Mouse (Mus musculus) heart, embryonic 16.5 days (tissue): ENCODE data around the gene Traf3ip1. TPM values are rescaled to one million over a fixed set of nuclear protein-coding genes. Genes with fewer than 3 reads are reported as not detected.

Source experiments
- ATAC-seq: fragments of 200-750 bp; cut with Nextera tagmentation; replicated peaks from 2 replicates; pipeline ENCODE4 v1.8.0; 2017; ENCODE audit warnings: moderate number of reproducible peaks; ENCODE audit not compliant: insufficient read depth, low FRiP score; ENCODE audit errors: extremely low read depth
- H3K27ac ChIP-seq: fragments of 300-500 bp; sonication (generic); 2 replicates; pipeline ENCODE4 v1.5.1; 2014; ENCODE audit warnings: mild to moderate bottlenecking, low read length, control low read depth, moderate library complexity
- H3K27me3 ChIP-seq: fragments of 300-500 bp; sonication (generic); 2 replicates; pipeline ENCODE4 v1.6.1; 2014; ENCODE audit warnings: low read length, mixed read lengths; ENCODE audit not compliant: control insufficient read depth, insufficient read depth
- H3K36me3 ChIP-seq: fragments of 300-500 bp; sonication (generic); 2 replicates; pipeline ENCODE4 v1.6.1; 2014; ENCODE audit not compliant: control insufficient read depth, insufficient read depth
- H3K4me1 ChIP-seq: fragments of 300-500 bp; sonication (generic); 2 replicates; pipeline ENCODE4 v1.6.1; 2014; ENCODE audit warnings: low read length, mixed read lengths; ENCODE audit not compliant: control insufficient read depth, insufficient read depth
- H3K4me2 ChIP-seq: fragments of 300-500 bp; sonication (generic); 2 replicates; pipeline ENCODE4 v1.6.1; 2014; ENCODE audit warnings: low read depth, mild to moderate bottlenecking, control low read depth, low read length
- H3K4me3 ChIP-seq: fragments of 300-500 bp; sonication (generic); 2 replicates; pipeline ENCODE4 v1.5.1; 2014; ENCODE audit warnings: mild to moderate bottlenecking, control low read depth, low read length
- H3K9ac ChIP-seq: fragments of 300-500 bp; sonication (generic); 2 replicates; pipeline ENCODE4 v1.6.1; 2014; ENCODE audit warnings: low read length, control low read depth
- H3K9me3 ChIP-seq: fragments of 300-500 bp; sonication (generic); replicated peaks from 2 replicates; pipeline ENCODE4 v1.6.1; 2016; ENCODE audit warnings: low read length; ENCODE audit not compliant: control insufficient read depth
- WGBS: fragments of 180-500 bp; shearing (Covaris S2); extraction: QIAGEN DNeasy Blood & Tissue Kit; methylation state at CpG from one replicate; pipeline ENCODE4 v1.1.7; 2014; 5-methylcytosine and 5-hydroxymethylcytosine counted together
- polyA plus RNA-seq: library from polyadenylated mRNA; unstranded; fragments of >200 nt; fragmentation: Nextera tagmentation; extraction: Ambion mirVana; gene quantifications from 2 replicates; pipeline ENCODE4 v1.2.1, GENCODE M21; 2015

Gene Traf3ip1
- polyA plus RNA-seq = 5.5 and 5.7 TPM in 2 replicates

DNA sequence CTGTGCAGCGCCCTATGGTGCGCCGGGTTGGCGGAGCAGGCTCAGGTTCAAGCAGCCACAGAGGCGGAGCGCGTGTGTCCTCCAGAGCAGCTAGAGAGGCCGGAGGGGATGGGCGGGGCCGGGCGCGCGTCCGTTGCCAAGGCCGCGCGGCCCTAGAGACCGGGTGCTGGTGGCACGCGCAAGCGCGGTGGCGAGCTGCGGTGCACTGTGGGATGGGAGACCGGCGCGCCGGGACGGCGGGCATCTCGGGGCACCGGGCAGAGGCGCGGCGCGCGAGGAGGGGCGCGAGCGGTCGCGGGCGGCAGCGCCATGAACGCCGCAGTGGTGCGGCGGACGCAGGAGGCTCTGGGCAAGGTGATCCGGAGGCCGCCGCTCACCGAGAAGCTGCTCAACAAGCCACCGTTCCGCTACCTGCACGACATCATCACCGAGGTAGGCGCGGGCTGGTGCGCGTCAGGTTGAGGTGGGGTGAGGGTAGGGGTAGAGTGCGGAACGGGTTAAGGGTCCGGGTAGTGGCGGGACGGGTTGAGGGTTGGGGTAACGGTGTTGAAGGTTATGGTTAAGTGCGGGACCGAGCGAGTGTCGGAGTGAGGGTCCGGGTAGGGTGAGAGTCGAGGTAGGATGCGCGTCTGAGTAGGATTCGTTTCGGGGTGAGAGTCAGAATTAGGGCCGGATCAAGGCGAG lies at the start of gene Traf3ip1:
Gene Traf3ip1 (plus strand): TSS at position 191 of the 684 bp plus-strand sequence.
- peak; percentile 98 for ATAC-seq
- H3K27ac ChIP-seq = no peak within 1 kb of the TSS
- under 1% methylated on average over 79 of the region's 79 CpGs for WGBS

DNA sequence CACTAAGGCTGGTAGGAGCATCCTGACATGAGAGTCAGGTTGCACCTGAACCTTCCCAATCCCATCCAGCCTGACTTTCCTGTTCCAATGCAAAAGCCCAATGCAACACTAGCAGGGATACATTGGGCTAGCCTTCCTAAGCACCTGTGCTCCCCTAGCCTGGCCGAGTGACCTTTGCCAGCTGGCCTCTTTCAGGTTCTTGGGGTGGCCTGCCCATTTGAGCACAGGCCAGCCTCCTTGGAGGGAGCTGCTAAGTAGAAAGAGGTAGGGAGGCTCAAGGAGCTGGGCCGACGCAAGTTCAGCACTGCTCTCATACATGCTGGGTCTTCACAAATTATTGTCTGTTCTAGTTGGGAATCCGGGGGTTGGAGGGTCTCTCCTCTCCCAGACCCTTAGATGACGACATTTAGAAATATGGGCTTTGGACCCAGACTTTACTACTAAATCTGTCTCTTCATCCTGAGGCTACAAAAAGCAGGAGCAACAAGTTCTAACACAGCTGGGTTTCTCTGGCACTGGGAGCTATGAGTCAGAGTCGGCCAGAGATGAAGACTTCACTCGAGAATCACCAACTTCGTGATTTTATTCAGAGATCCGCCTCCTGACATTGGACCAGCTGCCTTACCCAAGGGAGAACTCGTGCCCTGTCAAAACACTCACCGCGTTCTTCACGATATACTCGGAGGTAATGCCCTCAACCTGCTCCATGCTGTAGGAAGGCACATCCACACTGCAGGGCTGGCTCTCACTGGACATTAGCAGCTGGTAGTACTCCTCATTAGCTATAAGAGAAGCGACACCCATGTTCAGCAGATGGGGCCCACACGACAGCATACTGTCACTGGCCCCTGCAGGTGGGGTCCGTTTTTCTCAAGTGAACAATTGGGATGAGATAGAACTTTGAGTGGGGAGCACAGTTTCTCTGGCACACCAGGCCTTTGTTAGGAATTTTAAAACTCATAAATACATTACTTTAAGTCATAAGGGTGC lies 49.3 kb upstream of the Traf3ip1 start:
- peaks cover 23% of the 10 kb centered on the region for H3K36me3 ChIP-seq
- peaks cover 34% of the 10 kb centered on the region for H3K4me1 ChIP-seq
- H3K27ac ChIP-seq = peak overlapping the region; percentile 88
- H3K4me3 ChIP-seq = no peak overlapping the region
- no peak for ATAC-seq
- peaks cover 6% of the 10 kb centered on the region for H3K9me3 ChIP-seq
- H3K4me2 ChIP-seq = no peak overlapping the region
- H3K27me3 ChIP-seq = no peaks in the 10 kb centered on the region
- peak overlapping the region; percentile 37; the same call in 1 of the 2 replicates for H3K9ac ChIP-seq
- 87% methylated on average over 17 of the region's 17 CpGs for WGBS

More for the DNA sequence above, at the start of gene Traf3ip1:
- H3K4me3 ChIP-seq = peak within 1 kb of the TSS; percentile 82
- H3K9me3 ChIP-seq = no peaks in the 10 kb centered on the region
- H3K9ac ChIP-seq = peak within 1 kb of the TSS; percentile 89
- peaks cover 8% of the 10 kb centered on the region for H3K4me1 ChIP-seq
- no peaks in the 10 kb centered on the region for H3K36me3 ChIP-seq
- no peaks in the 10 kb centered on the region for H3K27me3 ChIP-seq
- peak within 1 kb of the TSS; percentile 96 for H3K4me2 ChIP-seq

DNA sequence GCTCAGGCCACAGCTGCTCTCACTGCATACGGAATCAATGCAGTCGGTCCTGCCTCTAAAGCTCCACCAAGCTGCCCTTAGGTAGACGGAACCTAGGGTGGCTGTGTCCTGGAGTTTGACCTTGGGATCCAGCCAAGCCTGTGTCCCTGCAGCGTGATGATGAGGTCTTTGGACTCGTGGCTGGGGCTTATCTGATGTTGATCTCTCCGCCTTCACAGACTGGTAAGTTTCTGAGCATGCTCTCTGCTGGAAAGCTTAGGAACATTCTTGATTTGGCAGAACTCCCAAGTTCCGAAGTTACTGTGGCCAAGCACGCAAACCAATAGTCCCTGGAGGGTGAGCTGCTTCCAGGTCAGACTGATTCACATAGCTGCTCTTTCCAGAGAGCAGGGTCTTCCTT lies 48.4 kb upstream of the Traf3ip1 start:
- 17% methylated on average over 8 of the region's 8 CpGs for WGBS
- Histone ChIP-seq H3K27me3 (no peaks in the 10 kb centered on the region), H3K36me3 (peaks cover 20% of the 10 kb centered on the region), H3K4me1 (peaks cover 38% of the 10 kb centered on the region), H3K9me3 (peaks cover 6% of the 10 kb centered on the region), H3K9ac (peak overlapping the region; percentile 38), H3K4me3 (no peak overlapping the region), H3K27ac (peak overlapping the region; percentile 88), H3K4me2 (no peak overlapping the region)
- peak; percentile 49 for ATAC-seq

DNA sequence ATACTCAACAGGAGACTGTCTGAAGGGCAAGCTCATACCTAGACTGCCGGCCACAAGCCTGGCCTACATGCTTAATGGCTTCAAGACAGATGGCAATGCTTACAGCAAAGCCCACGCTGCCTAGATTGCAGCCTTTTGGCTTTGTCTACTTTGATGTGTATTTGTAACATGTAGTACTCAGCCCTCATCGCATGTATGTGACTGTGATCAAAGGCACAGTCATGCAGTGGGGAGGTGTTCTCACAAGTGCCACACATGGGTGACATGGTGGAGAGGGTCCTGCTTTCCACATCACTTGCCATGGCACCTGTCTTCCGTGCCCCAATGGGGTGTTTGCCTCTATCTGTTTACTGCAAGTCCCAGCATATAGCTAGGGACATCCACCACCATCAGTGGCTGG lies 47.9 kb upstream of the Traf3ip1 start:
- peaks cover 6% of the 10 kb centered on the region for H3K9me3 ChIP-seq
- ATAC-seq = no peak
- no peak overlapping the region for H3K4me3 ChIP-seq
- peak overlapping the region; percentile 88 for H3K27ac ChIP-seq
- peaks cover 42% of the 10 kb centered on the region for H3K4me1 ChIP-seq
- peak overlapping the region; percentile 38; the same call in 1 of the 2 replicates for H3K9ac ChIP-seq
- H3K4me2 ChIP-seq = no peak overlapping the region
- WGBS = 74% methylated on average over 4 of the region's 4 CpGs
- peaks cover 20% of the 10 kb centered on the region for H3K36me3 ChIP-seq
- no peaks in the 10 kb centered on the region for H3K27me3 ChIP-seq

DNA sequence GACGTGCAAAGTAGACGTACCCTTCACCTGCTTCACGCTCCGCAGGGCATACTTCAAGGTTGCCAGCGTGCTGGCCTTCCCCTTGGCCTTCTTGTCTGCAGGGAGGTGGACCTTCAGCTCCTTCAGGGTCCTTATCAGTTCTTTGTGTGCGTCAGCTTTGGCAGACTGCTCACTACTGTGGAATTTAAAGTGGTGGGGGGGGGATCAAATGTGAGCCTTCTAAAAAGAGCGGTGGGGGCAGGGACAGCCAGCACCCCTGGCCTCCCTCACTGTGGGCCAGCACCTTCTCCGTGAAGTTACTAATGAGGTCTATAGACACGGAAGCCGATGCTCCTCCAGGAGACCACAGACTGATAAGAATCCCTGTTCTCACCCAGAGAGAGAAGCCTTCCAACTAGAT lies 45.8 kb upstream of the Traf3ip1 start:
- no peak overlapping the region for H3K4me2 ChIP-seq
- H3K4me3 ChIP-seq = no peak overlapping the region
- peaks cover 6% of the 10 kb centered on the region for H3K9me3 ChIP-seq
- peaks cover 47% of the 10 kb centered on the region for H3K4me1 ChIP-seq
- peak; percentile 81 for ATAC-seq
- H3K9ac ChIP-seq = peak overlapping the region; percentile 39
- H3K36me3 ChIP-seq = peaks cover 12% of the 10 kb centered on the region
- no peaks in the 10 kb centered on the region for H3K27me3 ChIP-seq
- WGBS = 27% methylated on average over 10 of the region's 10 CpGs
- H3K27ac ChIP-seq = peak overlapping the region; percentile 76

DNA sequence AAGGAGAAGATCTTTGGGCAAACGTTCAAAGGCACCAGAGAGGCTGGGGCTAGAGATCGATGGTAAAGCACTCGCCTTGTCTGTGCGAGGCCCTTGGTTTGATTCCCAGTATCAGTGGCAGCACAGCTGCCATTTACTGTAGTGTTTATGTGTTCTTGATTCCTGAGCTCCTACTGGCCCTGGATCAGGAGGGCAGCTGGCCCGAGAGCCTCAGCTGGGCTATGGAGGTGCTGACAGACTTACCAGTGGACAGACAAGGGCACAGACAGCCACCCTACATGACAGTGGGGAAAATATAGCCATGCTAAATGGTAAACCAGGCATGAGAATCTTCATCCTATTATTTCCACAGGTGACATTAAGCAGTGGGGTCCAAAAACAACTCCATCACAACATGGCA lies 43.6 kb upstream of the Traf3ip1 start:
- no peak for ATAC-seq
- Histone ChIP-seq H3K27me3 (no peaks in the 10 kb centered on the region), H3K27ac (peak overlapping the region; percentile 9; the same call in 1 of the 2 replicates), H3K4me1 (peaks cover 61% of the 10 kb centered on the region), H3K36me3 (peaks cover 10% of the 10 kb centered on the region), H3K4me2 (no peak overlapping the region), H3K4me3 (no peak overlapping the region), H3K9me3 (peaks cover 6% of the 10 kb centered on the region), H3K9ac (no peak overlapping the region)
- WGBS = 68% methylated on average over 5 of the region's 5 CpGs

DNA sequence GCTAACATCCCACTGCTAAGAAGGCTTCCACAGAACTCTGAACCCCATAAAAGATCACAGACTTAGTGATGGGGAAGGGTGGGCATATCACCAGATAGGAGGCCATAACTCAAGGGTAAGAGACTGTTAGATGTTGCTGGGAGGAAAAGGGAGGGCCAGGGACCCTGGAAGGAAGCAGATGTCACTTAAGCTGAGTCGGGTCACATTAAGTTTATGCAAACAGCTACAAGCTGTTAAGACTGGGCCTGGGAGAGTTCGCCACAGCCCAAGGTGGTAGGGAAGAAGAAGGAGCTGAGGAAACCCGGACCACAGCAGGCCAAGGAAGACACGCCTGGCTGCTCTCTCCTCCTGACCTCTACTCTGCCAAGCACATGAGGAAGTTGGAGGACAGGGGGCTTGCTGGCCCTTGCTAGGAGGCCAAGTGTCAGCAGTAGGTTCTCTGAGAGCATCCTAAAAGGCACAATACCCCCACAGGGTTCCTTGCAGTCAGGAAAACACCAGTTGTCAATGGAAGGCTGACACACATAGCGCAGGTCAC lies 42.8 kb upstream of the Traf3ip1 start:
- H3K4me3 ChIP-seq = no peak overlapping the region
- H3K9ac ChIP-seq = no peak overlapping the region

DNA sequence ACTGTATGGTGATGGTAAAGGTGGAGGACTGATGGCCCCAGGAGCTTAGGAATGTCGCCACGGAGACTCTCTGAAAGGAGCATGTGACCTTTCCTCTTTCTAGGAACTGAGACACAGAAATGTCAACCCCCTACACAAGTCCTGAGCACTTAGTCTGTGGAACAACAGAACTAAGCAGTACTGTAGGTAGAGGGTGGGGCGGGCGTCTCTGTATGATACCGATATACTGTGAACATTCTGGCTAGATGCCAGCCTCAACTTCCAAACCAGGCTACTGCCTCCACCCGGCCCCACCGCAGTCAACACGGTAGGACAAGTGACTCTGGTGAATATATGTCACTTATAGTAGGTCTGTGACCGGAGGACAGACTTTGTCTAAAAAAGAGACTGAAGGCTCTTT lies 40.5 kb upstream of the Traf3ip1 start:
- 59% methylated on average over 9 of the region's 9 CpGs for WGBS
- peaks cover 66% of the 10 kb centered on the region for H3K4me1 ChIP-seq

More for the DNA sequence above, 42.8 kb upstream of the Traf3ip1 start:
- no peak overlapping the region for H3K27ac ChIP-seq
- no peak for ATAC-seq
- WGBS = 60% methylated on average over 5 of the region's 5 CpGs
- H3K4me1 ChIP-seq = peaks cover 61% of the 10 kb centered on the region
- peaks cover 10% of the 10 kb centered on the region for H3K36me3 ChIP-seq
- H3K4me2 ChIP-seq = no peak overlapping the region
- H3K9me3 ChIP-seq = peaks cover 6% of the 10 kb centered on the region
- H3K27me3 ChIP-seq = no peaks in the 10 kb centered on the region

More for the DNA sequence above, 40.5 kb upstream of the Traf3ip1 start:
- H3K9ac ChIP-seq = no peak overlapping the region
- H3K36me3 ChIP-seq = no peaks in the 10 kb centered on the region
- H3K27me3 ChIP-seq = no peaks in the 10 kb centered on the region
- no peak overlapping the region for H3K27ac ChIP-seq
- ATAC-seq = no peak
- H3K9me3 ChIP-seq = no peaks in the 10 kb centered on the region
- no peak overlapping the region for H3K4me2 ChIP-seq
- H3K4me3 ChIP-seq = no peak overlapping the region
